Mouse (Mus musculus): ENCODE measurements at regions not wholly inside any gene's neighbourhood (a gene's known extent, or its start where the extent isn't known, plus 50 kb on each side); places are given as distances from the start of the nearest gene placed in this dataset.

DNA sequence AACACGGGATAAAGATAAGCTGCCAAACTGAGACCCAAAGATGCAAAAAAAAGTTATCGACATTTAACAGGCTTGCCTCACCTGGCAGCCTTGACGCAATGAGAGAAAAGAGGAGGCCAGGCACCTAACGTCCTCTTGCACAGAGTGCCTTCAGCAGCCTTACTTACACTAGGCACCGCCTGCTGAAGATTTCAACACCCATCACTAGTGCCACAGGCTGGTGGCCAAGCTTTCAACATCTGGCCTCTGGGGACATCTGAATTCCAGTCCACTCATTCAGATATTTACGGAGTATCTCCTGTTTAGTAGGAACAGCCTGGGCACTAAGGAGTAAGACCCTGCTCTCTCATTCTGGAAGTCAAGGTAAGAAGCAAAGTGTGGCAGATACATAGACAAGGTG is 246.3 kb upstream of the Cited2 start:
- WGBS, result 94% methylated on average over 6 of the region's 6 CpGs
- DNase-seq (ENCODE audit: low read depth in 1 of 2, low spot score in 2 of 2), result no peak

DNA sequence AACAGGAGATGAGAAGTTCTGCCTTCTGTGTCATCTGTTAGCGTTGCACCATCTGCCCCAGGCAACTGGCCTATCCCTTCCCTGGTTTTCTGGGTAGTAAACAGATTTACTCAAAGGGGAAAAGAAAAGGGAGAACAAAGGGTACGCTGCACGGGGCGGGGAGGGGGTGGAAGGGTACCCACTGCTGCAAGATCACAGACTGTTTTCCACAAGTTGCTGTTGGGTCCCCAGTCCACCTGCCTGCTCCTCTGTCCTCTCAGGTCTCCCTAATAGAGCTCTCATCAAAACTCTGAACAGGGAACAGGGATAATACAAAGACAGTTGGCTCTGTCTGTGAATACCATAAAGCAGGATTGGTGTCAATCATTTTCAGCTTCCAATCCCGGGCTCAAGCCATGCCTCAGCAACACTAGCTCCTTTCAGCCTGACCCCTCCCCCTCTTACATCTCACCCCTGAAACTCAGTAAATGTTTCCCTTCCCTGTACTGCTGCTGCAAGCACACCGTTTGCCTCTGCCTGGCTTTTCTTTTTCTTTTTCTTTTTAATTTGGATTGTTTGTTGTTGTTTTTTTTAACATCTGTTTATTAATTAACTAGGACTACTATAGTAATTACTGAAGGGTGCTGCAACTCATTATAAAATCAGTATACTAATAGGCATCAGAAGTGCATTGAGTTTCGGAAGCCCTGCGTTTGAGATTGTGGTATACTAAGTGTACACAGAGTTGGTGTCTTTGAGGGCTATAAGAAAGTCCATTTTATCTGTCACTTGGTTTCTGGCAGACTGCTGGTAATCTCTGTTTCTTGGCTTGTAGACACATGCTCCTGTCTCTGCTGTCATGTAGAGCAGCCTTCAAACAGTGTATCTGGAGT is 244.0 kb upstream of the Cited2 start:
- Histone ChIP-seq H3K27me3 (ENCODE audit: control insufficient read depth, insufficient read depth, low read length) (no peaks in the 10 kb centered on the region), H3K36me3 (ENCODE audit: control insufficient read depth, insufficient read depth, low read length) (no peaks in the 10 kb centered on the region), H3K4me3 (ENCODE audit: extremely low read depth, insufficient read depth, insufficient read length) (no peak overlapping the region), H3K4me1 (ENCODE audit: control insufficient read depth, insufficient read depth, insufficient read length) (no peaks in the 10 kb centered on the region), H3K27ac (ENCODE audit: insufficient read depth, low read length) (no peak overlapping the region)
- no peak for TF ChIP-seq CTCF (IDR thresholded peaks at IDR 0.05; ENCODE audit: extremely low read depth, insufficient read depth, insufficient read length, insufficient replicate concordance)
- no peak for TF ChIP-seq POLR2A (IDR thresholded peaks at IDR 0.05; ENCODE audit: low read depth, low read length)
- 77% methylated on average over 8 of the region's 8 CpGs for WGBS
- no peak for DNase-seq (ENCODE audit: low read depth in 1 of 2, low spot score in 2 of 2)

More for the DNA sequence above, 246.3 kb upstream of the Cited2 start:
- H3K27me3 ChIP-seq (ENCODE audit: control insufficient read depth, insufficient read depth, low read length), result no peaks in the 10 kb centered on the region
- TF ChIP-seq CTCF (IDR thresholded peaks at IDR 0.05; ENCODE audit: extremely low read depth, insufficient read depth, insufficient read length, insufficient replicate concordance) (no peak), POLR2A (IDR thresholded peaks at IDR 0.05; ENCODE audit: low read depth, low read length) (no peak)
- no peak overlapping the region for H3K27ac ChIP-seq (ENCODE audit: insufficient read depth, low read length)
- no peaks in the 10 kb centered on the region for H3K36me3 ChIP-seq (ENCODE audit: control insufficient read depth, insufficient read depth, low read length)
- H3K4me3 ChIP-seq (ENCODE audit: extremely low read depth, insufficient read depth, insufficient read length), result no peak overlapping the region
- H3K4me1 ChIP-seq (ENCODE audit: control insufficient read depth, insufficient read depth, insufficient read length), result no peaks in the 10 kb centered on the region

DNA sequence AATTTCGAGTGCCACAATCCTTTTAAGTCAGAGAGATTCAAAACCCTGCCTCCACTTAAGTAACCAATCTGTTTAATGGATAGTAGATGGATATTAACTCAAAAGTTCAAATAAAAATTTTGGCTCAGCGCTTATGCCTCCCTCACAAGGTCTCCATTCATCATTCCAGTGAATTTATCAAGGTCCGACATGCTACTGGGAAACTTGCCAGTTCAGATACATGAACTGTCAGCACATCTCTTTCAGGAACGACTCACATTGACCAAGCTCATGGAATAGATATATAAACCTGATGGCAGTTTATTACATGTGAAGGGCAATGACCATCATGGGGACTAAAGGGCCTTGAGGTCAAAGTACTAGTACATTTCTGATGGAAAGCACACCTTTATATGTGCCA is 240.3 kb upstream of the Cited2 start:
- Histone ChIP-seq H3K27ac (ENCODE audit: insufficient read depth, low read length) (no peak overlapping the region), H3K4me3 (ENCODE audit: extremely low read depth, insufficient read depth, insufficient read length) (no peak overlapping the region), H3K4me1 (ENCODE audit: control insufficient read depth, insufficient read depth, insufficient read length) (peaks cover 4% of the 10 kb centered on the region), H3K27me3 (ENCODE audit: control insufficient read depth, insufficient read depth, low read length) (no peaks in the 10 kb centered on the region), H3K36me3 (ENCODE audit: control insufficient read depth, insufficient read depth, low read length) (no peaks in the 10 kb centered on the region)
- no peak for DNase-seq (ENCODE audit: low read depth in 1 of 2, low spot score in 2 of 2)
- TF ChIP-seq POLR2A (IDR thresholded peaks at IDR 0.05; ENCODE audit: low read depth, low read length) (no peak), CTCF (IDR thresholded peaks at IDR 0.05; ENCODE audit: extremely low read depth, insufficient read depth, insufficient read length, insufficient replicate concordance) (no peak)
- WGBS, result 81% methylated on average over 4 of the region's 4 CpGs

DNA sequence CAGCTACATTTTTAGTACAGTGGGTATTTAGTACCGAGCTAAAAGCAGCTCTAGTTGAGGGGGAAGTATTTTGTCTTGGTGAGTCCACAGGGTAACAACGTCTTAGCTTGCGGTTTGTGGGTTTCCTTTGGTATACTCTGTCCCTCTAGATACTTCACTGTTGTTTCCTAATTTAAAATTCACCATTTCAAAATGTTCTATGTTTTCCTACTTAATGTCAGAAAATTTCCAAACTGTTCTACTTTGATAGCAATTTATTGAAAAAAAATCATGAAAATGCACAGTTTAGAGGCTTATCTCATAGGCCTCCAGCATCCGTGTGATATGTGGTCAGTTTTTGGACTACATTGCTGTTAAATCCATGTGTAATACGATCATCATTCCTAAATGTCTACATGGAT is 238.0 kb upstream of the Cited2 start:
- WGBS, result 8% methylated on average over 5 of the region's 5 CpGs
- Histone ChIP-seq H3K27ac (ENCODE audit: insufficient read depth, low read length) (peak overlapping the region; percentile 7; the same call in 1 of the 2 replicates), H3K4me1 (ENCODE audit: control insufficient read depth, insufficient read depth, insufficient read length) (peaks cover 4% of the 10 kb centered on the region)

DNA sequence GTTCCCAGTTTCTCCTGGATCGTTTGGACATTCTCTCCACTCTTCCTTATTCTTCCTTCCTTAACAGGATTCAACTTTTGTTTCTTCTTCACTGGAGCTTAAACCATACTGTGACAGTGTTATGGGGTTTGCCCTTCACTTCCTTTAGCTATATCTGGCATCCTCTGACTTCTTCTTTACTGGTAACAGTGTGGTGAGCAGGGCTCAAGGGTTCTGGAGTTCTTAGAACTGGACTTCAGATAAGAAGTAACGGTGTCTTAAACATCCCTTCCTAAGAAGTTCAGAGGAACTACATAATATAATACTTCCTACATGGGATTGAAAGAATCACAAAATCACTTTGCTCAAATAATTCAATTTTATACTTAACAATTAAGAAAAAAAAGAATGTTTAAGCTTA is 237.5 kb upstream of the Cited2 start:
- TF ChIP-seq CTCF (IDR thresholded peaks at IDR 0.05; ENCODE audit: extremely low read depth, insufficient read depth, insufficient read length, insufficient replicate concordance) (no peak), POLR2A (IDR thresholded peaks at IDR 0.05; ENCODE audit: low read depth, low read length) (no peak)
- H3K4me3 ChIP-seq (ENCODE audit: extremely low read depth, insufficient read depth, insufficient read length), result no peak overlapping the region
- no peaks in the 10 kb centered on the region for H3K36me3 ChIP-seq (ENCODE audit: control insufficient read depth, insufficient read depth, low read length)
- 12% methylated on average over 2 of the region's 2 CpGs for WGBS
- no peaks in the 10 kb centered on the region for H3K27me3 ChIP-seq (ENCODE audit: control insufficient read depth, insufficient read depth, low read length)
- no peak for DNase-seq (ENCODE audit: low read depth in 1 of 2, low spot score in 2 of 2)
- peaks cover 4% of the 10 kb centered on the region for H3K4me1 ChIP-seq (ENCODE audit: control insufficient read depth, insufficient read depth, insufficient read length)
- peak overlapping the region; percentile 7; the same call in 1 of the 2 replicates for H3K27ac ChIP-seq (ENCODE audit: insufficient read depth, low read length)

More for the DNA sequence above, 238.0 kb upstream of the Cited2 start:
- DNase-seq (ENCODE audit: low read depth in 1 of 2, low spot score in 2 of 2), result peak; percentile 15 to 28
- TF ChIP-seq CTCF (IDR thresholded peaks at IDR 0.05; ENCODE audit: extremely low read depth, insufficient read depth, insufficient read length, insufficient replicate concordance) (no peak), POLR2A (IDR thresholded peaks at IDR 0.05; ENCODE audit: low read depth, low read length) (no peak)
- Histone ChIP-seq H3K27me3 (ENCODE audit: control insufficient read depth, insufficient read depth, low read length) (no peaks in the 10 kb centered on the region), H3K36me3 (ENCODE audit: control insufficient read depth, insufficient read depth, low read length) (no peaks in the 10 kb centered on the region), H3K4me3 (ENCODE audit: extremely low read depth, insufficient read depth, insufficient read length) (no peak overlapping the region)

DNA sequence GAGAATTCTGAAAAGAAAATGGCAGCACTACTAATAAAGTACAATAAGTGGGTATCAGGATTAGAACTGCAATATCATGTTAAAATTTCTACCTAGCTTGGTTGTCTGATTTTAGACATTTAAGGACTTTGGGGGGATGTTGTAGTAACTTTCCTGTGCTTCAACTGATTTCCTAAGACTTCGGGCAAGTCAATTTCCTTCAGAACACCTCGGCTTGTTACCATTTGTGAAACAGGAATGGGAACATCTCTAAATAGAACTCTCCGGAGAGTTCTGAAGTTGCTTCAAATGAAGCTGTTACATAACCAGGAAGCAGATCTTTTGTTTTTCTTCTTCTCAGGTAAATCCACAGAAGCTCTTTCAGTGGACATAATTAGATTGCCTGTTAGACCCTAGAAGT is 237.0 kb upstream of the Cited2 start:
- no peaks in the 10 kb centered on the region for H3K36me3 ChIP-seq (ENCODE audit: control insufficient read depth, insufficient read depth, low read length)
- 35% methylated on average over 3 of the region's 3 CpGs for WGBS
- peaks cover 4% of the 10 kb centered on the region for H3K4me1 ChIP-seq (ENCODE audit: control insufficient read depth, insufficient read depth, insufficient read length)
- no peak for DNase-seq (ENCODE audit: low read depth in 1 of 2, low spot score in 2 of 2)
- TF ChIP-seq CTCF (IDR thresholded peaks at IDR 0.05; ENCODE audit: extremely low read depth, insufficient read depth, insufficient read length, insufficient replicate concordance) (no peak), POLR2A (IDR thresholded peaks at IDR 0.05; ENCODE audit: low read depth, low read length) (no peak)
- H3K27ac ChIP-seq (ENCODE audit: insufficient read depth, low read length), result no peak overlapping the region
- H3K27me3 ChIP-seq (ENCODE audit: control insufficient read depth, insufficient read depth, low read length), result no peaks in the 10 kb centered on the region
- H3K4me3 ChIP-seq (ENCODE audit: extremely low read depth, insufficient read depth, insufficient read length), result no peak overlapping the region

DNA sequence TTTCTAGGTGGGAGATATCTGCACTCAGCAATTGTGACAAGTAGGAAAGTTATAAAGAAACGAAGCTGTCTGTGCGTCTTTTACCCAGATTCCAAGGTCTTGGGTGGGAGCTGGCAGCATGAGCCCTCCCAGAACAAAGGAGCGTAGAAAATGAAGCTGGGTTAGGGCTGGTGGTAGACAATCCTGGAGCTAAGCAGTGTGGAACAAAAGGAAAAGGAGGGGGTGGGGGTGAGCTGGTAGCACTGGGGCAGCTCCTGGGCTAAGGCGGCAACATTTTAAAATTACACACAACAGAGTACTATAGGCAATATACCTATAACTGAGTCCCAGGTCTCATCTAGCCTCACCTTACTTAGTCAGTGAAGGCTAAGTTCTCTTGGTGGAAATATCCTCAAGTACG is 235.6 kb upstream of the Cited2 start:
- H3K4me1 ChIP-seq (ENCODE audit: control insufficient read depth, insufficient read depth, insufficient read length), result peaks cover 4% of the 10 kb centered on the region
- 95% methylated on average over 5 of the region's 5 CpGs for WGBS
- no peak for DNase-seq (ENCODE audit: low read depth in 1 of 2, low spot score in 2 of 2)

More for the DNA sequence above, 235.6 kb upstream of the Cited2 start:
- Histone ChIP-seq H3K4me3 (ENCODE audit: extremely low read depth, insufficient read depth, insufficient read length) (no peak overlapping the region), H3K27ac (ENCODE audit: insufficient read depth, low read length) (no peak overlapping the region), H3K27me3 (ENCODE audit: control insufficient read depth, insufficient read depth, low read length) (no peaks in the 10 kb centered on the region), H3K36me3 (ENCODE audit: control insufficient read depth, insufficient read depth, low read length) (no peaks in the 10 kb centered on the region)
- TF ChIP-seq CTCF (IDR thresholded peaks at IDR 0.05; ENCODE audit: extremely low read depth, insufficient read depth, insufficient read length, insufficient replicate concordance) (no peak), POLR2A (IDR thresholded peaks at IDR 0.05; ENCODE audit: low read depth, low read length) (no peak)

Data from spleen, adult 2 months (tissue).